Mouse (Mus musculus): ENCODE data around the gene Golt1b.
"Not testable (repeated sequence)": the region's sequence is repeated elsewhere in the genome, so short reads cannot be mapped to it uniquely, and the experiment has no call there.

Golt1b gene

DNA sequence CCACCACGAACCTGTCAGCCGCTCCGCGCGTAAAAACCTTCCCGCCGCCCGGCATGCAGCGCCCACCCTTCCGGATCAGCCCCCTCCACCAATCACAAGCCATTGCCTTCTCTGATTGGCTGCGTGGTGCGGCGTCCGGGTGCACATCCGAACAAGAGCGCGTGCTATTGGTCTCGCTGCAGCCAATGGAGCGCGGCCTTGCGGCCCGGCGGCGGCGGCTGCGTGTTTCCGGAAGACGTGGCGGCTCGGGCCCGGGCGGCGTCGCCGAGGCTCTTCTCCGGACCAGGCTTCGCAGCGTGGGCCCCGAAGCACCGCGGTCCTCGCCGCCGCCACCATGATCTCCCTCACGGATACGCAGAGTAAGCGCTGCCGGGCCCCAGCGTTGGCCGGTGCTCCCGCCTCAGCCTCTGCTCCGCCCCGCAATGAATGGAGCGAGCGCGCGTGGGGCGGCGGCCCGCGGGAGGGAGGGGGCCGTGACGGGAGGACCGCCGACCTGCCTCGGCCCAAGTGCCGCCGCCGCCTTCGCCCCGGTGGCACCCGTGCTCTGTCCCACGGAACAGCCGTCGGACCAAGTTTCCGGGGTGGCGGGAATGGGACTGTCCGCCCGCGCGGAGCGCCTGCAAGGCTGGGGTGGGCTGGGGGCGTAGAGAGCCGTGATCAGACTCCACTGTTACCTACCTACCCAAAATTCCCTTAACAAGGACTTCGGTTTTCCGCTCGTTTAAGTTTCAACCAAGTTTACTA is at the start of gene Golt1b, which contains the start of gene Recql:
Golt1b (plus strand) TSS at position 211 of the 744 bp plus-strand sequence.
Recql (minus strand) TSS at position 77 of the 744 bp plus-strand sequence.
- peak; percentile 98 to 99 for DNase-seq

DNA sequence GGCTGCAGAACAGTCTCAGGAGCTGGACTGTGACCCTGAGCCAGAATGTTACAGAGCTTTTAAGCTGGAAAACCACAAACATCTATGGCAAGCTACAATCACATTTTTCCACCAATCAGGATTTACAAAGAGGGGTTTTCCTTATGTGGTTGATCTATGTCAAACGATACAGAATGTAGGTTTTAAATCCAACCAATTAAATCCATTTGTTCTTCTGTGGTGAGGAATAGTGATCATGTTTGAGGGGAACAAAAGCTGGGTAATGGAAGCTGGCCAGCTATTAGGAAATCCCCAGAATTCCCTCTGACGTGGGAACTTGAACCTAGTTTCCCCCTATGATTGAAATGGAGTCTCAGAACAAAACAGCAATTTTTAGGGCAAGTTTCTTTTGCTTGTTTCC is 48.1 kb upstream of the Golt1b start:
- DNase-seq = no peak

DNA sequence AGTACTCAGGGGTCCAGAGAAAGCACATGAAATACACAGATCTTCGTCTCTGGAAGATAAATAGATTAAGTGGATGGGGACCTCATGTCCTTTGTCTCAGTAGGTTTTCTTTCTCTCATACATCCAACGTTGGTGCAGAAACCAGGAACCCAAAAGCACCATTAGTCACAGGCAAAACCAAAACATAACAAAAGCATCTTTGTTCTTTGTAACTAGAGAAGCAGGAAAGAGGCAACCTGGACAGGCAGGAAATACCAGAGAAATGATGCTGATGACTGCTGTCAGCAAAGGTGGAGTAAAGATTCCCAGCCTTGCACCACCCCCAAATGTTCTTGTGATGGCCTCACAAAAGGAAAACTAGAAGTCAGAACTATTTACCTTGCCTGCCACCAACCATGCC is 47.4 kb upstream of the Golt1b start:
- DNase-seq = no peak

DNA sequence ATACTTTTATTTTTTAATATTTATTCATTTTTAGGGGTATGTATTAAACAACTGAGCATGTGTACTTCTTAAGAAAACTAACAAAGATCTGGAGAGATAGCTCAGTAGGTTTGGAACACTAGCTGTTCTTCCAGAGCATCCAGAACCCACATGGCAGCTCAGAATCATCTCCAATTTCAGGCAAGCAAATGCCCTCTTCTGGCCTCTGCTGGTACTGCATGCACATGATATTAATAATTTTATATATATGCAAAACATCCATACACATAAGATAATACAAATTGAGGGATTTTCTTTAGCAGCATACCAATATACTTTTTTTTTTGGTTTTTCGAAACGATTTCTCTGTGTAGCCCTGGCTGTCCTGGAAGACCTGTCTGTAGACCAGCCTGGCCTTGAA is 43.5 kb upstream of the Golt1b start:
- peak; percentile 13 to 52 for DNase-seq

DNA sequence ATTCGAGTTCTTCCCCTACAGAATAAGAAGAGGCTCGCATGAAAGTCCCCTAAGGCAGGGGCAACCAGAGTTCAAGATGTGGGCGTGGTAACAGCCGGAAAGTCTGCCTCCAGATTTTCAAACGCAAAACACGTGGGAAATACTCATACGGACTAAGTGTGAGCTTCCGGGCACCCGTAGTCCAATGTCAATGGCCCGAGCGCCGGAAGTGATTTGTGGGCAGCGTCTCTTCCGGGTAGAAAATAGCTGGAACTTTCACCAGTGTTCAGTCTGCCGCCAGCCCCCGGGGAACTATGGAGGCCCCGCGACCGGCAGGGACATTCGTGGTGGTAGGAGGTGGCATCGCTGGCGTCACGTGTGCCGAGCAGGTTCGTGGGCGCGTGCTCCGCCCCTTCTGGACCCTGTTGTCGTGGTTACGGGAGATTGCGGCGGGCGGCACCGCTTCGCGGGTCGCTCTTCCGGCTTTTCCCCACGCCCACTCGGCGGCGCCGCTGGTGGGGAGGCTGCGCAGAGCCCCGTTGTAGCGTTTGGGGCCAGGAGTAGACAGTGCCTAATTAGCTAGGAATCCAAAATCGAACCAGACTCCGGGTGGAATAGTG is 41.5 kb upstream of the Golt1b start, which contains the start of gene Pyroxd1:
Pyroxd1 (plus strand) TSS at position 215 of the 599 bp plus-strand sequence.
- peak; percentile 84 to 87 for DNase-seq

DNA sequence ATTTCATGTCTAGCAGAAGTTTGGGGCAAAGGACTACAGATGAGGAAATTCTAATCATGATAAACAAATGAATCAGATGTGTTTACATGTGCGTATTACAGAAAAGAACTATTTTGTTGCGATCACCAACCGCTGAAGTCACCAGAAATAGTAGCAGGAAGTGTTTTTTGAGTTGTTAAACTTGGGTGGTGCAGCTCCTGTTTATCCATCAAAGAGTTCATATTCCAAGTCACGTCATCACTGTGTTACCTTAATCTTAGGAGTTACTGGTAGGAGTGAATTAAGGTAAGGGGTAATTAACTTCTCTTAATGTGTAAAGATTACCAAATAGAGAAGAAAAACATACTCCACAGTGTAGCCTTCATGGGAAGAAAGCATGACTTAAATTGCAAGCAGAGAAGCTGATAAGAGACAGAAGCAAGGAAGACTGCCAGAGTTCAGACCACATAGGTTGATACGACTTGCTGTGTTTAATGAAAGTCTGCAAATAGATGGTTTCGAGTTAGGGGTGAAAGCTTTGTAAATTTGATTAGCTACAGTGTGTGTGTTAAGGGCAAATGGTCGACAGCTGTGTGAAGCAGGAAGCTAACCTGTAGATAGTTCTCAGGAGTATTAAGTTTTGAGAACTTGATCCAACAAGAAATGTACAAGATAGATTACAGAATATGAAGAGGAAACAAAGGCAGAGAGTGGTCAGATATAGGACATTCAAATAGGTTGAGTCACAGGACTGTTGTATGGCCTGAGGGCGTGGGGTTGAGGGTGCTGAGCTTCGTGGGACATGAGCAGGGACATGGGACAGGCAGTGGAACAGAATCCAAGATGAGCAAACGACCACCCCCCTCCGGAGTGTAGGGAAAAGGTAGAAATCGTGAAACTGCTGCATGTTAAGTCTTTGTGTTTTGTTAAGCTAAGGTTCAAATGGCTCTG is 40.6 kb upstream of the Golt1b start:
- peak in 1 of 2 experiments; percentile 7 for DNase-seq

DNA sequence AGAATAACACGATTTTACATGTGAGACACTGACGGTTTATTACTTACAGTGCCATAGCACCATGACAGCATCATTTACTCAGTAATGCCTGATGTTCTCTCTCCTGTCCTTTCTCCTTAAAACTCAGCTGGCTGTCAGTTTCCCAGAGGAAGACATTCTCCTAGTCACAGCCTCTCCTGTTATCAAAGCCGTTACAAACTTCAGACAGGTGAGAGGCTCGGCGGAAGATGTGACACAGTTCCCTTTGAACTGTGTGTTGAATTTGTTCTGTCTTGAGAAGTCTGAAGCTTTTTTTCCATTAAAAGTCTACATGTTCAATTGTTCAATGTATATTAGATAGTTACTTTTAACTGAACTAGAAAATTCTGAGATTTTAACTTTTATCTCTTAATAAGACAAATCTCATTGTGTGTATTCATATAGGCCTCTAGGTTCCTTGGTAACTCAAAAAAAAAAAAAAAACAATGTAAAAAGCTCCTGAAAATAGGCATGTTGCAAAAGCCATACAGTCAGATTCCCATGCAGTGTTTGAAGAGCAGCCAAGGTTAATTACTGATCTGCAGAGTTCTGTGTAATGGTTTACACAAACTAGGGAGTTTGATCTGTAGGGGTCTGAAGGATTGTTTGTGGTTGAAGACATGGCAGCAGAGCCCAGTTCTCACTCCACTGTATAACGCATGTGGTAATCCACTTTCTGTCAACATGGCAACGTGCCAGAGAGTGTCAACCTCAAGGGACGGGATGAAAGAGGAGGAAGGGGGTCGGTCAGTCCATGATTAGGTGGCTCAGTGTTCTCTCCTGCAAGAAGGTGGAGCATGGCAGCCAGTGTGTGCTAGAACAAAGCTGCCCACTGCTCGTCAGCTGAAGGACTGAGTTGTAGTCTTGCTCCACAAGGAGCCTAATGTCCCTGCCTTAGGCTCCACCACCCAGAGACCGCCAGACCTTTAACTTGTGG is 39.3 kb upstream of the Golt1b start:
- DNase-seq = no peak

DNA sequence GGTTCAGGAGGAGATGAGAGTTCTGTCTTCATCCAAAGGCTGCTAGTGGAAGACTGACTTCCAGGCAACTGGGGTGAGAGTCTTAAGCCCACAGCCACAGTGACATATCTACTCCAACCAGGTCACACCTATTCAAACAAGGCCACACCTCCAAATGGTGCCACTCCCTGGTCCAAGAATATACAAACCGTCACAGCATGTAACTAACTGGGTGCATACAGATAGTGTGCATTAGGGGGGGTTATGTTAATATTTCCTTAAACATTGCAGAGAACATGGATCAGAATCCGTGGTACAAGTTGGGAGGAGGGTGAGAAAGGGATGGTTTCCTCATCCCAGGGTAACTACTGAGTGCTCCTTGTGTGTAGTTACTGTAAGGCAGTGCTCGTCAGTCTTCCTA is 34.9 kb upstream of the Golt1b start:
- DNase-seq = not testable (repeated sequence)

DNA sequence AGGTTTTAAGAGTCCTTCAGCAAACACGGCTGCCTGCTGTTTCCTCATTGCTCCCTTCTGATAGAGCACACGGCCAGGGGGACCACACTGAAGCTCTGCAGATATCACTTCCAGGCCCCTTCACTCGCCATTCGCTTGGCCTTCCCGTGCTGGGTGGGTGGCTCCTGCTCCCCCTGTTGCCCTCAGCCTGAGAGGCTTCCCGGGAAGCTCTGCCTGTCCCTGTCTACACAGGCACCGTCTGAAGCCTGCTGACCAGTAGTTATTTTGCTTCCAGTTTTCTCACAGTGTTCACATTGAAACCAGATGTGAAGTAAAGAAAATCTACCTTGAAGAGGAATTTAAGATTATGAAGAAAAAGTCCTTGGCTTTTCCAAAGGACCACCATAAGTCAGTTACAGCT is 29.9 kb upstream of the Golt1b start:
- no peak for DNase-seq

DNA sequence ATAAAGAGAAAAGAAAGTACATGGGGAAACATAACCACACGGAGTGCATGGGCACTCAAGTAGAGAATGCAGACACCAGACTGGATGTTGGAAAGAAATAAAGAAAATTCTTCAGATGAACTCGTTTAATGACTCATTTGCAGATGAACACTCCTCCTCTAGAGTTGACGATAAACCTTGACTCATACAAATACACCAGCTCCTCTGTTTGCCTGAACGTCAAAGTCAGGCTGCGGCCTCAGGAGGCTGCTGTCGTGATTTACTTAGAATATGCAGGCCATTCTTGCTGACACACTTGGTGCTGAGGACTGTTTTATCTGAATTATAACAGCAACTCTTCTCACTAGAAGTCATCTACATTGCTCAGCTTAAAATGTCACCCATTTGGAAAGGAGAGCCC is 25.0 kb upstream of the Golt1b start:
- no peak for DNase-seq

DNA sequence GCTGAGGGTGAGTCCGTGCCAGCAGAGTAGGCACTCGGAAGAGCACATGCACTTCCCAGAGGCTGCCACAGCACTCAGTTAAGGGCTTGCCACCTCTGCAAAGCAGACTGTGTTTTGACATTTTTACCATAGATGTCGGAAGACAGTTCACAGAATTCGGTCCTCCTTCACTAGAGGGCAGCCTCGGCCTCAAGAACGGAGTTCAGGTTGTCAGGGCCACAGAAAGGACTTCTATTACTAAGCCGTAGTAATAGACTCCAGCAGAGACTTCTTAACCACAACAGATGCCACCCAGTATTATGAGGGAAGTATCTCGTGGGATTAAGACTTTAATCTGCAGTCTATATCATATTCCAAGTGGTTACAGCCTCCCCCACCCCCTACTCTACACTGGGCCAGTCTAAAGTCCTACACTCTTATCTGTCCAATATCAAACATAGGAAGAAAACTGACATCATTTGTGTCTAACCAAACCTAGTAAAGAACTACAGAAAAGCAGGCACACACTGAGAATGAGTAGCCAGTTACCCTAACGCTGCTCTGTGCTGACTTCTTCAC is 23.9 kb upstream of the Golt1b start:
- DNase-seq = no peak

DNA sequence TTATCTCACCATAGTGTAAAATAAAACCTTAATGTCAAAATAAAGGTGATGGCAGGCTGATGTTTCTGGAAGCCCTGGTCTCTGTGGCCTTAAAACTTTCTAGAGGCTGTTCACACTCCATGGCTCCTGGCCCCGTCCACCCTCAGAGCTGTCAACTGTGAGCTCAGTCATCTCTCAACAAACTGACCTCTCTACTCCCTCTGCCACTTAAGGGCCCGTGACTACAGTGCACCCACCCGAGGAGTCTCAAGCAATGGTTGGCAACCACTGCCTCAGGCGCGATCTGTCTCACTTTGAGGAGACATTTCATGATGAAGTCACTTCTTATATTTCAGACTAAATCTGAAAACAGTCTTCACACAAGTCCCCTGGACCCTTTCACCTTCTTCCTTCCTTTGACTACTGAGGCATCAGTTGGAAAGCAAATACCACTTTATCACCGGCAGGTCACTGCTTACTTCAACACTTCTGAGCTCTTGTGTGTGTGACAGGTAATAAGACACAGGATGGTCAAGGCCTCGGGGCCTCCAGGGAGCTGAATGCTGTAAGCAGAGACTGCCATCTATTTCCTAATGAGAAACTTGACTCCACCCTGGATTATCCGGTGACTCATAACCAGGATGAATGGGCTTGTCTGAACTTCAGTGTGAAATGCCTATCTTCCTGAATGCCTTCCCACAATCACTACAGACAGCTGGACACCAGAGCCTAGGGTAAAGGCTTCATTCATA is 21.1 kb upstream of the Golt1b start:
- no peak for DNase-seq

DNA sequence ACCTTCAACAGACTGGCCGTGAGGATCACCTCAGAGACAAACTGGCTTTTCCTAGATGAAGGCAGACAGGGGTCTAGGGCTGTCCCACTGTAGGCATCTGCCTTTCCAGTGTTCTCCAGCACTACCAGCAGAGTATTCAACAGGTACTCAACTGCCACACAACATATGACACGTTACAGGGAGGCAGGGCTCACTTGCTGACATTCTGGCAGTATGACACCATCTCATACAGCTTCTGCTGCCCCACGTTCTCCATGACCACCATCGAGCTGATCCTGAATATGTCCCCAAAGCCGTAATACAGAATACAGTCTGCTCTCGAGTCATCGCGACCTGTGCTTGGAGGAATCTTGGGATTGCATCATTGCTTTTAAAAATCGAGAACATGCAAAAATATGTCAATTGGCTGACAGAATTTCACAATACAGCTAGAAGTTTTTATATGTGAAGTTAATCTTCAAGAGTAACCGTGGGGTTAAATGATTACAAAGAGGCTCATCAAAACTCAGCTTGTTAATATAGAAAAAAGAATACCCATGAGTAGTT is 20.5 kb upstream of the Golt1b start:
- no peak for DNase-seq

DNA sequence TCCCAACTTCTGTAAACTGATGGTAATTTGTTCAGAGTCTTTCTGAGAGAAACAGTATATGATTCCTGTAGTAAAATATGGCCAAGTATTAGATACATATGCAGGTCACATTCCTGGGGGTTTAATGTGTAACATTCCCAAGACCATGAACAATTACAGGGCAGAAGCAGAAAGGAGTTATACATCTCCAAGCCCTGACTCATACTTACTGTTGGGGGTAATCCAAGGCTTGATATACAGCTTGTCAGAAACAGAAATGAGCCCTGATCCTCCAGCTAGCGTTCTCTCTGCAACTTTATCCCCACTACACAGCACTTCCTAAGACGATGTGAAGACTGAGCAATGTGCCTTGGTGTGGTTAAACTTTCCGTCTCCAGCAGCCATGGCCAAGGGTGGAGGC is 19.5 kb upstream of the Golt1b start:
- DNase-seq = no peak

DNA sequence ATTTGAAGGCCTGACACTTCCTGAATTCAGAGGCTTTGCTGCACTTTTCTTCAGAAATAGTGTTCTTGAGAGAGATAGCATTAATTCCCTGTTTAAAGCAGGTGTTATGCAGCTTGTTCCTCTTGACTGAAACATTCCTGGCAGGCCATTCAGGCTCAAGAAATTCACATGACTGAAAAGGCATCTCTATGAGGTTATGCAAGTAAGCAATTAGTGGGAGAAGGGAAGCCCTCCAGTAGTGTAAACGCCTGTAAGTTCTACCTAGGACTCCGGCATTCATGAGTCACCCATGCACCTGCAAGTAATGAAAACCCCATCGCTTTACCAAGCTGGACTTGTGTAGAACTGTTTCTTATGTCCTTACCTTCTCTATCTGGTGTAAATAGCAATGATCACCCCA is 17.5 kb upstream of the Golt1b start:
- no peak for DNase-seq

DNA sequence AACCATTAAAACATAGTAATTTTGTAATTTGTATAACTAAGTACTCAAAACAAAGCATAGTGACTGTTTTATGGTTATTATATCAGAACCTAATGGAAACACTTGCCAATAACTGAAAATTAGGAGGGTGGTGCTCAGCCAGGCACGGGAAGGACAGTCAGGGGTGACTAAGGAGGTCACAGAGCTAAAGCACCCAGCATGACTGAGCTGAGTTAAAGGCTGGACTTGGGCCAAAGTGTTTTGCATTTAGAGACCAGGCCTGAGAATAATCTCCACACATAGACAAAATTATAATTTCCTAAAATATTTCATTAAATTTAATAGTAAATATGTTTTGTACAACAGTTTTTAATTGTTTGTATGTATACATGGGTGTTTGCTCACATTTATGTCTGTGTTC is 9.9 kb upstream of the Golt1b start:
- no peak for DNase-seq

DNA sequence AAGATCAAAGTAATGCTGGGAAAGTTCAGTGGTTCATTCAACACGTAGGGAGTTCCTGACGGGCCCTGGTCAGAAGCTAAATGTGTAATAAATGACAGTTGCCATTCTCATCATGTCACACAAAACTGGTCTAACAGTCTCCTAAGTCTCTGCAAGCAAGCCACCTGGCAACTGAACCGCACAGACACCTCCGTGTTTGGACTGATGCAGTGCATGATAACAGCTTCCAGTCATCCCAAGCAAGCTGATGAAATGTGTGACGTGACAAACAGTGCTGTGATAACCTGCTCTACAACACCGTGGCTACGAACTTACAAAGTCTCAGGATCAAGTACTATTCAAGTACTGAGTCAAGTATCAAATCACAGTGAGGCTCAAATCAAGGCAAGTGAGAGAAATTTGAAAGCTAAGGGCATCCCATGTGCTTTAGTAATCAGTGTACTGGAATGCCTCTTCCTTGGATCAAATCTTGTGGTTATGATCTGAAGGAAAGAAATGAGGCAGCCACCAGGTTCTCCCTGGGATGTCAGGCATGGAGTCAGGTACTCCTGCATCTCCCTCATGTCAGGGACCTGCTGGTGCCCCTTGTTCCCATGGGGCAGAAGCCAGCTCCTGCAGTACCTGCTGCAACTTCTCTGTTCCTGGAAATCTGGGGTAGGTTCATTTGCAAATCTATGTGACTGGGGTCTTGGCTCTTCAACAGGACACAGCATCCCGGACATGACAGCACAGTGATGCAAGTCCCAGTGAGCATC is 8.3 kb upstream of the Golt1b start:
- no peak for DNase-seq

DNA sequence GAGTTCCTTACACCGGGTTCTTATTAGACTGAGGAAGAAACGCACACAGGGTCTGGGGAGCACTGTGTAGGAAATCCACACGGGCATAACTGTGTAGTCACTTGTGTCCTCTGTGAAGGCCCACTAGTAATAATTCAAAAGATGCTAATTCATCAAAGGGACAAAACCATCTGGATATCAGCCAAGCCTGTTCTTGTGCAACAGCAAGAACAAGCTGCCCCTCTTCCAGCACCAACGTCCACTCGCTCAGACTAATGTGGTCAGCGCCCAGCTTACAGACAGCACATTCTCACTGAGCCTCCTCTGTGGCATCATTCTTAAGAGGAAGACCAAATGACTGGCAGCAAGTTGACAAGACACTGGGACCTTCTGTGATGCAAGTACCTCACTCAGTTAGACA is 7.1 kb upstream of the Golt1b start:
- DNase-seq = no peak

DNA sequence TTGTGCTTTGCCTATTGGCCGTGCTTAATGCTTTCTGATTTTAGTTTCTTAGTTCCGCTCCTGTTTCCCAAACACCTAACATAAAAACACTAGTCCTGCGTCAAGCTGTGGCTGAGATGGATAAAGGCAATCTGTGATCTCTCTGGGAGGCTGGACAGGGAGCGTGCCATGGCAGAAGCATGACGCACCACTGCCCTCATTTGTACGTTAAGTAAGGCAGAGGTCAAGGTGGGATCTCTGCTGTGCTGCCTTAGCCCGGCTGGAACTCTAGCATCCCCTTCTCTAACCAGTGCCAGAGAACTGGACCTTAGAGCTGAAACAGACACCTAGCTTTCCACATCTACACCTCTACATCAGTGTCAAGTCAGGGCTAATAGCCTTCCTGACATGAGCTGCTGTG is 5.4 kb upstream of the Golt1b start:
- DNase-seq = no peak

DNA sequence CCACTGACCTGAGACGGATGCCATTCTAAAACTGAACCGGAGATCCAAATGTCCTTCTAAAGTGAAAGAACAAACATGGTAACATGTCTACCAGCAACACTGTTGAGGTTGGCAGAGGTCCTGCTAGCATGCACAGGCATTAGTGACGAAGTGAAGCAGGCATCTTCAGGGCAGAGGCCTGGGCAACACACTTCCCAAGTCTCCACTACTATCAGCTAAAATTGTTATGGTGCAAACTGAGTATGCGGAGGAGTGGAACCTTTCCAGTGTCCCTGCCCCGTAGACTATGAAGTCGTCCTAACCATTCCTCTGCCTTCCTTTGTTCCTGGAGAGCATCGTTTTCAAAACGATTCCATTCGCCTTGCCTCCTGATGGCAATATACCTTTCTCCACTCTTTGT is 2.5 kb upstream of the Golt1b start:
- no peak for DNase-seq
